Mouse (Mus musculus) testis, adult 2 months (tissue): ENCODE data around the gene Myt1l. TPM values are rescaled to one million over a fixed set of nuclear protein-coding genes. Genes with fewer than 3 reads are reported as not detected.

Experiments
- H3K27ac ChIP-seq: fragments of 200-500 bp; 2 replicates; pipeline ENCODE4 v1.5.1; 2012; ENCODE audit warnings: low read depth, low read length; ENCODE audit not compliant: control insufficient read depth, insufficient read depth
- H3K27me3 ChIP-seq: fragments of 200-500 bp; 2 replicates; pipeline ENCODE4 v1.6.1; 2012; ENCODE audit warnings: mild to moderate bottlenecking, low read length, moderate library complexity; ENCODE audit not compliant: control insufficient read depth, insufficient read depth
- H3K36me3 ChIP-seq: fragments of 200-500 bp; 2 replicates; pipeline ENCODE4 v1.6.1; 2012; ENCODE audit warnings: mild to moderate bottlenecking, low read length; ENCODE audit not compliant: control insufficient read depth, insufficient read depth
- H3K4me1 ChIP-seq: fragments of 200-500 bp; 2 replicates; pipeline ENCODE4 v1.6.1; 2012; ENCODE audit warnings: low read length; ENCODE audit not compliant: control insufficient read depth, insufficient read depth
- H3K4me3 ChIP-seq: fragments of 200-500 bp; 2 replicates; pipeline ENCODE4 v1.5.1; 2012; ENCODE audit warnings: low read depth, mild to moderate bottlenecking, low read length, moderate library complexity, mixed read lengths; ENCODE audit not compliant: control insufficient read depth
- CTCF ChIP-seq: fragments of 200-500 bp; IDR thresholded peaks from 2 replicates; pipeline ENCODE4 v1.5.1; 2012; ENCODE audit warnings: low read depth, mild to moderate bottlenecking, inconsistent platforms, low read length, moderate library complexity; ENCODE audit not compliant: control insufficient read depth, insufficient read depth, insufficient replicate concordance
- POLR2A ChIP-seq: fragments of 200-500 bp; IDR thresholded peaks from 2 replicates; pipeline ENCODE4 v1.6.1; 2012; ENCODE audit warnings: low read depth, mild to moderate bottlenecking, inconsistent platforms, low read length, moderate library complexity; ENCODE audit not compliant: control insufficient read depth
- polyA plus RNA-seq: library from polyadenylated mRNA; depleted of rRNA; stranded (reverse); fragments of >200 nt; gene quantifications from 2 replicates; pipeline ENCODE4 v1.2.3, GENCODE M21; 2012

Gene Myt1l
- polyA plus RNA-seq, 1 experiment, result 5.6 TPM

- peaks cover 3% of the 10 kb centered on the region; the same call in 1 of the 2 replicates for H3K4me1 ChIP-seq
These were observed 294.0 kb downstream of the Myt1l start for GRCm38 (mm10) chr12:29822216-29822615.

GRCm38 (mm10) chr12:29823766-29824417, 295.7 kb downstream of the Myt1l start:
- Histone ChIP-seq H3K4me3 (no peak overlapping the region), H3K27me3 (no peaks in the 10 kb centered on the region), H3K4me1 (peaks cover 3% of the 10 kb centered on the region; the same call in 1 of the 2 replicates), H3K27ac (no peak overlapping the region), H3K36me3 (no peaks in the 10 kb centered on the region)
- TF ChIP-seq POLR2A (no peak), CTCF (no peak)

More at GRCm38 (mm10) chr12:29822216-29822615, 294.0 kb downstream of the Myt1l start:
- H3K27ac ChIP-seq, result no peak overlapping the region
- H3K27me3 ChIP-seq, result no peaks in the 10 kb centered on the region
- H3K36me3 ChIP-seq, result no peaks in the 10 kb centered on the region
- H3K4me3 ChIP-seq, result no peak overlapping the region
- no peak for TF ChIP-seq POLR2A
- no peak for TF ChIP-seq CTCF

- Histone ChIP-seq H3K27ac (no peak overlapping the region), H3K36me3 (no peaks in the 10 kb centered on the region), H3K27me3 (no peaks in the 10 kb centered on the region), H3K4me1 (no peaks in the 10 kb centered on the region), H3K4me3 (no peak overlapping the region)
- TF ChIP-seq CTCF (no peak), POLR2A (no peak)
These were observed 302.4 kb downstream of the Myt1l start for GRCm38 (mm10) chr12:29830571-29830970.

- Histone ChIP-seq H3K27me3 (no peaks in the 10 kb centered on the region), H3K27ac (no peak overlapping the region)
- no peak for TF ChIP-seq POLR2A
- no peak for TF ChIP-seq CTCF
These were observed 303.2 kb downstream of the Myt1l start for GRCm38 (mm10) chr12:29831356-29831755.

GRCm38 (mm10) chr12:29837301-29837791, 309.2 kb downstream of the Myt1l start:
- Histone ChIP-seq H3K4me1 (no peaks in the 10 kb centered on the region; the same call in 1 of the 2 replicates), H3K4me3 (no peak overlapping the region), H3K27me3 (no peaks in the 10 kb centered on the region), H3K27ac (no peak overlapping the region), H3K36me3 (no peaks in the 10 kb centered on the region)
- no peak for TF ChIP-seq CTCF
- TF ChIP-seq POLR2A, result no peak

More at GRCm38 (mm10) chr12:29831356-29831755, 303.2 kb downstream of the Myt1l start:
- H3K4me3 ChIP-seq, result no peak overlapping the region
- H3K4me1 ChIP-seq, result no peaks in the 10 kb centered on the region
- no peaks in the 10 kb centered on the region for H3K36me3 ChIP-seq

- Histone ChIP-seq H3K4me1 (no peaks in the 10 kb centered on the region; the same call in 1 of the 2 replicates), H3K27me3 (no peaks in the 10 kb centered on the region), H3K4me3 (no peak overlapping the region), H3K27ac (no peak overlapping the region), H3K36me3 (peaks cover 2% of the 10 kb centered on the region; the same call in 1 of the 2 replicates)
- TF ChIP-seq POLR2A (no peak), CTCF (no peak)
These were observed 310.2 kb downstream of the Myt1l start for GRCm38 (mm10) chr12:29838421-29838820.

DNA sequence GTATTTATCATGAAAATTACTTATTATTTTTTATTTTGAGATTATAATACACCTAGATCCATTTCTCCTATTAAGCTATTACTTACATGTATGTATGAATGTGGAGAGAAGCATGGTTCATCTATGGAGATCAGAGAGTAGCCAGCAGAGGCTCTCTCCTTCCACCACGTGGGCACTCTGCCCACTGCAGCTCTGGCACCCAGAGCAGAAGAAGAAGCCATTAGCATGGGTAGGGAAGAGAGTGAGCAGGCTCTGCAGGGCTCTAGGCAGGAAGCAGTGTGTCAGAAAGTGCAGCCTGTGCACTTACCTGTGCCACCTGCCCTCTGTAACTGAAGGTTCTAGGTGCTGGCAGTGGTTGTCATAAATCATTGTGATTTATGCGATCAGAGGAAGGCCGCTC, 321.8 kb downstream of the Myt1l start:
- Histone ChIP-seq H3K36me3 (peaks cover 1% of the 10 kb centered on the region; the same call in 1 of the 2 replicates), H3K27me3 (no peaks in the 10 kb centered on the region), H3K4me3 (no peak overlapping the region), H3K27ac (no peak overlapping the region), H3K4me1 (no peaks in the 10 kb centered on the region)
- no peak for TF ChIP-seq POLR2A
- TF ChIP-seq CTCF, result no peak
